Mouse (Mus musculus) kidney, postnatal 14 days (tissue): Measurements from ENCODE around the gene Ccdc171.
"Not testable (repeated sequence)": the region's sequence is repeated elsewhere in the genome, so short reads cannot be mapped to it uniquely, and the experiment has no call there.

Experiments used
- DNase-seq: peaks from one replicate; pipeline ENCODE4 v3.0.0; 2022; ENCODE audit warnings: mixed read lengths

The Ccdc171 gene

GRCm38 (mm10) chr4:83526270-83526987 lies 1.1 kb downstream of the Ccdc171 start:
- DNase-seq: peak; percentile 27

- no peak for DNase-seq
Observed at GRCm38 (mm10) chr4:83526988-83527334, 1.6 kb downstream of the Ccdc171 start.

- peak; percentile 21 for DNase-seq
Observed at GRCm38 (mm10) chr4:83527921-83528320, 2.6 kb downstream of the Ccdc171 start.

GRCm38 (mm10) chr4:83530060-83530459 lies 4.7 kb downstream of the Ccdc171 start:
- DNase-seq: not testable (repeated sequence)

GRCm38 (mm10) chr4:83533168-83533911 lies 8.0 kb downstream of the Ccdc171 start:
- DNase-seq: no peak

GRCm38 (mm10) chr4:83534024-83534423 lies 8.7 kb downstream of the Ccdc171 start:
- no peak for DNase-seq

GRCm38 (mm10) chr4:83549501-83549900 lies 24.2 kb downstream of the Ccdc171 start:
- no peak for DNase-seq

GRCm38 (mm10) chr4:83567190-83568113 lies 42.1 kb downstream of the Ccdc171 start:
- DNase-seq: no peak

- DNase-seq: peak; percentile 73
Observed at GRCm38 (mm10) chr4:83568145-83568544, 42.8 kb downstream of the Ccdc171 start.

GRCm38 (mm10) chr4:83570569-83570968 lies 45.2 kb downstream of the Ccdc171 start:
- DNase-seq: no peak

GRCm38 (mm10) chr4:83571033-83571432 lies 45.7 kb downstream of the Ccdc171 start:
- no peak for DNase-seq

GRCm38 (mm10) chr4:83572521-83572920 lies 47.2 kb downstream of the Ccdc171 start:
- DNase-seq: no peak

GRCm38 (mm10) chr4:83576315-83576714 lies 51.0 kb downstream of the Ccdc171 start:
- DNase-seq: no peak

- no peak for DNase-seq
Observed at GRCm38 (mm10) chr4:83580157-83580556, 54.8 kb downstream of the Ccdc171 start.

- DNase-seq: no peak
Observed at GRCm38 (mm10) chr4:83587563-83587962, 62.2 kb downstream of the Ccdc171 start.

- DNase-seq: peak; percentile 12
Observed at GRCm38 (mm10) chr4:83596486-83596885, 71.1 kb downstream of the Ccdc171 start.

GRCm38 (mm10) chr4:83611111-83611510 lies 85.8 kb downstream of the Ccdc171 start:
- DNase-seq: no peak

- DNase-seq: not testable (repeated sequence)
Observed at GRCm38 (mm10) chr4:83623021-83623711, 97.8 kb downstream of the Ccdc171 start.

GRCm38 (mm10) chr4:83623732-83624131 lies 98.4 kb downstream of the Ccdc171 start:
- no peak for DNase-seq

- no peak for DNase-seq
Observed at GRCm38 (mm10) chr4:83651453-83651852, 126.1 kb downstream of the Ccdc171 start.

- DNase-seq: peak; percentile 6
Observed at GRCm38 (mm10) chr4:83655396-83655795, 130.1 kb downstream of the Ccdc171 start.

GRCm38 (mm10) chr4:83656571-83656970 lies 131.2 kb downstream of the Ccdc171 start:
- DNase-seq: peak; percentile 49

GRCm38 (mm10) chr4:83657021-83657420 lies 131.7 kb downstream of the Ccdc171 start:
- DNase-seq: no peak
